Mouse (Mus musculus) central nervous system, embryonic 11.5 days (tissue): ENCODE results near the gene Gm13043. TPM values are rescaled to one million over a fixed set of nuclear protein-coding genes. Genes with fewer than 3 reads are reported as not detected.

Experiments used
- polyA plus RNA-seq: library from polyadenylated mRNA; depleted of rRNA; stranded (reverse); fragments of >200 nt; gene quantifications from 2 replicates; pipeline ENCODE4 v1.2.3, GENCODE M21; 2012; rRNA removed

The Gm13043 gene
- polyA plus RNA-seq = not detected in 2 replicates

GRCm38 (mm10) chr4:143511043-143511442 lies at the start of gene Gm13043:
Gene Gm13043 (plus strand): TSS chr4:143511343.

GRCm38 (mm10) chr4:143535654-143536053 lies 24.5 kb downstream of the Gm13043 start, which contains the start of gene Gm13040:
Gene Gm13040 (plus strand): TSS chr4:143535954.

GRCm38 (mm10) chr4:143551400-143551799 lies 40.3 kb downstream of the Gm13043 start, which contains the start of the genes BC080695 and Gm13057:
Gene BC080695 (plus strand): TSS chr4:143551700.
Gene Gm13057 (plus strand): TSS chr4:143551709.

Other genes starting within 250 kb of the Gm13043 start
- 43.1 and 53.0 TPM in 2 replicates for gene Pdpn, start 211.8 kb upstream of the Gm13043 start, polyA plus RNA-seq
- 0.16 and 0.32 TPM in 2 replicates for gene Lrrc38, start 161.6 kb upstream of the Gm13043 start, polyA plus RNA-seq
- gene Pramel1, start 116.9 kb upstream of the Gm13043 start, polyA plus RNA-seq = not detected in 2 replicates
- gene Pramef8, start 98.9 kb upstream of the Gm13043 start, polyA plus RNA-seq = 7.9 and 13.6 TPM in 2 replicates
- not detected in 2 replicates for gene Oog4, start 61.0 kb upstream of the Gm13043 start, polyA plus RNA-seq
- not detected in 2 replicates for gene Gm13040, start 24.6 kb downstream of the Gm13043 start, polyA plus RNA-seq
- not detected in 2 replicates for gene BC080695, start 40.4 kb downstream of the Gm13043 start, polyA plus RNA-seq
- not detected in 2 replicates for gene Gm13057, start 40.4 kb downstream of the Gm13043 start, polyA plus RNA-seq
- not detected in 2 replicates for gene Gm13083, start 103.7 kb downstream of the Gm13043 start, polyA plus RNA-seq
- gene Gm13088, start 145.9 kb downstream of the Gm13043 start, polyA plus RNA-seq = not detected in 2 replicates
- not detected in 2 replicates for gene Gm13089, start 191.4 kb downstream of the Gm13043 start, polyA plus RNA-seq
- gene Gm13078, start 208.1 kb downstream of the Gm13043 start, polyA plus RNA-seq = not detected in 2 replicates